9 mouse cellular contexts compared by ENCODE assay signal in the genomic region with DNA sequence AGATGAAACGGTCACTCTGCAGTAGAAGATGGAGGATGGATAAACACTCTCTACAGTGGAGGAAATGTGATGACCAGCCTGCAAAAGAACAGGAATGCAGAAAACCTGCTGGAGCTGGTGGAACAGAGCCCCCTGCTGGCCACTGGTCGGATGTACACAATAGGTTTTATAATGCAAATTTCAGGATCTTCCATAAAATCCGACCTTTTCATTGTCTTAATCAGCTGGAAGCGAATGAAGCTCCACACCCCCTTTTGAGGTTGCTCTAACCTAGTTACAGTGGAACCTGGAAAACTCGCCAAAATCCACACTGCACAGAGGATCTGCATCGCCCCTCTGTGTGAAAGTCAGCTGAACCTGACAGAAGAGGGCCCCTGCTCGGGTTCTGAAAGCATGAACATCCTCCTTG.
DNase-seq lines count a peak whose midpoint lies in the region; ATAC-seq and TF ChIP-seq lines count a peak whose summit lies in the region.
"Had no signal": no experiment of that assay in that cellular context is flagged by ENCODE, and none has a peak within 500 bp of the region (broad histone marks: within the 10 kb centered on the region; RNA-seq: fewer than 3 reads in every experiment).

No protein-coding gene starts in this region.

- no peak overlapping the region for H3K27ac ChIP-seq in gastrocnemius, adult 2 months
- H3K27ac ChIP-seq: stomach, embryonic 15.5 days had no signal

- no peak overlapping the region for H3K4me3 ChIP-seq in C2C12 (ENCODE audit: insufficient read depth, poor library complexity, severe bottlenecking)
- H3K4me3 ChIP-seq in gastrocnemius, adult 2 months: no peak overlapping the region; the same call in 1 of the 2 replicates
- H3K4me3 ChIP-seq: stomach, embryonic 15.5 days had no signal

- peak; percentile 42 for TF ChIP-seq CTCF in C2C12 (IDR thresholded peaks at IDR 0.05; ENCODE audit: control insufficient read depth, insufficient read depth, insufficient read length)
- peak; percentile 85 for TF ChIP-seq CTCF in gastrocnemius, adult 2 months (IDR thresholded peaks at IDR 0.05)

- DNase-seq in R1 (ENCODE audit: low read depth, low spot score): peak; percentile 92
- DNase-seq in cerebellum, postnatal 36 days: peak; percentile 86 to 89
- peak; percentile 67 for DNase-seq in gastrocnemius, adult 2 months
- DNase-seq in kidney, adult 9 months: peak; percentile 35
- DNase-seq in lung, adult 18-20 months: peak; percentile 52 to 56
- DNase-seq in urinary bladder, postnatal 25 days (ENCODE audit: low spot score): peak; percentile 68

- no peaks in the 10 kb centered on the region for H3K36me3 ChIP-seq in C2C12 (ENCODE audit: control insufficient read depth, insufficient read depth)
- H3K36me3 ChIP-seq: stomach, embryonic 15.5 days had no signal

- H3K79me3 ChIP-seq in C2C12 (ENCODE audit: low read depth): no peaks in the 10 kb centered on the region

- H3K79me2 ChIP-seq in C2C12 (ENCODE audit: control insufficient read depth, insufficient read depth): no peaks in the 10 kb centered on the region

- ATAC-seq in neutrophil, adult 5-6 weeks (ENCODE audit: extremely low read depth, insufficient number of reproducible peaks, low FRiP score, poor library complexity, severe bottlenecking): 0 out of 2 replicates have a peak, but pooled peaks have one; percentile 36

- intact Hi-C loops in gastrocnemius, adult 2 months (cut with DNase I): loop anchor here (1.0 kb wide), 1 partner anchor 258 kb away; no protein-coding TSS in a partner anchor

- H3K27me3 ChIP-seq in C2C12 (ENCODE audit: control insufficient read depth, insufficient read depth, insufficient read length): no peaks in the 10 kb centered on the region
- H3K27me3 ChIP-seq: stomach, embryonic 15.5 days had no signal

- no peak overlapping the region for H3ac ChIP-seq in C2C12 (ENCODE audit: control insufficient read depth, insufficient read length, low read depth)

TF ChIP-seq in C2C12, 6 proteins besides CTCF, POLR2A, EP300 and RAD21:
- no peak for TF ChIP-seq FOSL1 (IDR thresholded peaks at IDR 0.05; ENCODE audit: insufficient read depth, low read length, poor library complexity, severe bottlenecking)
- TF ChIP-seq MYOD1 (IDR thresholded peaks at IDR 0.05; ENCODE audit: control insufficient read depth, insufficient read length, low read depth): no peak
- no peak for TF ChIP-seq MAX (IDR thresholded peaks at IDR 0.05)
- TF ChIP-seq USF1 (IDR thresholded peaks at IDR 0.05; ENCODE audit: low read depth): no peak
- no peak for TF ChIP-seq CEBPB (IDR thresholded peaks at IDR 0.05; ENCODE audit: low read depth)
- TF ChIP-seq MYOG (IDR thresholded peaks at IDR 0.05; ENCODE audit: control insufficient read depth, extremely low read depth, insufficient read length): no peak

Comparison
In these comparisons a context has a peak if more than half of its experiments do, and no peak if none do; other contexts are left out.
1. DNase-seq: peak in every context shown above with its lines; median percentile 92 in R1; 88 in cerebellum, postnatal 36 days; 68 in urinary bladder, postnatal 25 days; 67 in gastrocnemius, adult 2 months; 54 in lung, adult 18-20 months; 35 in kidney, adult 9 months.